19 mouse cellular contexts compared by ENCODE assay signal in genomic region chr5:33654424-33654823, GRCm38 (mm10). TPM values are rescaled to one million over a fixed set of nuclear protein-coding genes. Genes with fewer than 3 reads are reported as not detected.
DNase-seq lines count a peak whose midpoint lies in the region; ATAC-seq lines count a peak whose summit lies in the region.
"Had no signal": no experiment of that assay in that cellular context is flagged by ENCODE, and none has a peak within 500 bp of the region (broad histone marks: within the 10 kb centered on the region; RNA-seq: fewer than 3 reads in every experiment).

No protein-coding gene starts in this region.

- 94% methylated on average over 13 of the region's 13 CpGs for WGBS in hindbrain, embryonic 13.5 days
- 93% methylated on average over 13 of the region's 13 CpGs for WGBS in hindbrain, embryonic 14.5 days
- 96% methylated on average over 13 of the region's 13 CpGs for WGBS in midbrain, embryonic 12.5 days
- WGBS in midbrain, embryonic 10.5 days: 95% methylated on average over 13 of the region's 13 CpGs

- peaks cover 24% of the 10 kb centered on the region for H3K36me3 ChIP-seq in hindbrain, embryonic 13.5 days
- peaks cover 25% of the 10 kb centered on the region for H3K36me3 ChIP-seq in hindbrain, embryonic 14.5 days (replicated peaks; ENCODE audit: control insufficient read depth, insufficient read depth)
- peaks cover 29% of the 10 kb centered on the region for H3K36me3 ChIP-seq in midbrain, embryonic 12.5 days
- peaks cover 43% of the 10 kb centered on the region for H3K36me3 ChIP-seq in midbrain, embryonic 10.5 days

- ATAC-seq in cerebellum, adult (ENCODE audit: insufficient number of reproducible peaks, low FRiP score, low TSS enrichment): no peak
- ATAC-seq in hindbrain, embryonic 13.5 days (ENCODE audit: low FRiP score): no peak
- no peak for ATAC-seq in hindbrain, embryonic 14.5 days (ENCODE audit: low FRiP score)
- ATAC-seq in midbrain, embryonic 12.5 days (ENCODE audit: low FRiP score, low read depth): no peak
- ATAC-seq: forebrain, postnatal 0 days; intestine, embryonic 15.5 days had no signal

- no peak overlapping the region for H3K4me2 ChIP-seq in hindbrain, embryonic 13.5 days
- no peak overlapping the region for H3K4me2 ChIP-seq in hindbrain, embryonic 14.5 days (replicated peaks)
- no peak overlapping the region for H3K4me2 ChIP-seq in midbrain, embryonic 12.5 days (replicated peaks)
- H3K4me2 ChIP-seq: hindbrain, embryonic 15.5 days; intestine, embryonic 15.5 days; lung, embryonic 14.5 days had no signal

- H3K4me1 ChIP-seq in hindbrain, embryonic 13.5 days (replicated peaks): peaks cover 58% of the 10 kb centered on the region
- H3K4me1 ChIP-seq in hindbrain, embryonic 14.5 days (replicated peaks; ENCODE audit: control insufficient read depth, insufficient read depth, low read length): peaks cover 35% of the 10 kb centered on the region
- H3K4me1 ChIP-seq in midbrain, embryonic 12.5 days: peaks cover 48% of the 10 kb centered on the region
- H3K4me1 ChIP-seq in midbrain, embryonic 10.5 days: peaks cover 65% of the 10 kb centered on the region

- H3K27me3 ChIP-seq in hindbrain, embryonic 13.5 days: no peaks in the 10 kb centered on the region
- H3K27me3 ChIP-seq in hindbrain, embryonic 14.5 days (ENCODE audit: control insufficient read depth, insufficient read depth, low read length): no peaks in the 10 kb centered on the region
- no peaks in the 10 kb centered on the region for H3K27me3 ChIP-seq in midbrain, embryonic 12.5 days
- H3K27me3 ChIP-seq in midbrain, embryonic 10.5 days (ENCODE audit: low read depth, poor library complexity, severe bottlenecking): no peaks in the 10 kb centered on the region
- H3K27me3 ChIP-seq: hindbrain, embryonic 15.5 days; intestine, embryonic 15.5 days had no signal

- H3K27ac ChIP-seq in hindbrain, embryonic 13.5 days: no peak overlapping the region
- no peak overlapping the region for H3K27ac ChIP-seq in hindbrain, embryonic 14.5 days
- H3K27ac ChIP-seq in midbrain, embryonic 12.5 days (replicated peaks): no peak overlapping the region
- H3K27ac ChIP-seq in midbrain, embryonic 10.5 days (replicated peaks): no peak overlapping the region
- H3K27ac ChIP-seq: forebrain, embryonic 10.5 days; heart, embryonic 10.5 days; hindbrain, embryonic 15.5 days; intestine, embryonic 15.5 days had no signal

- no peak overlapping the region for H3K4me3 ChIP-seq in hindbrain, embryonic 13.5 days
- no peak overlapping the region for H3K4me3 ChIP-seq in hindbrain, embryonic 14.5 days (replicated peaks; ENCODE audit: low read length)
- no peak overlapping the region for H3K4me3 ChIP-seq in midbrain, embryonic 12.5 days
- H3K4me3 ChIP-seq in midbrain, embryonic 10.5 days: no peak overlapping the region
- H3K4me3 ChIP-seq: forebrain, embryonic 10.5 days; heart, embryonic 10.5 days; hindbrain, embryonic 15.5 days; intestine, embryonic 15.5 days; myocyte had no signal

- no peaks in the 10 kb centered on the region for H3K9me3 ChIP-seq in hindbrain, embryonic 13.5 days
- no peaks in the 10 kb centered on the region for H3K9me3 ChIP-seq in hindbrain, embryonic 14.5 days (ENCODE audit: control insufficient read depth, low read length)
- H3K9me3 ChIP-seq in midbrain, embryonic 12.5 days: no peaks in the 10 kb centered on the region
- no peaks in the 10 kb centered on the region for H3K9me3 ChIP-seq in midbrain, embryonic 10.5 days (replicated peaks)
- H3K9me3 ChIP-seq: forebrain, embryonic 10.5 days; heart, embryonic 10.5 days; hindbrain, embryonic 15.5 days; intestine, embryonic 15.5 days had no signal

- DNase-seq in cerebellum, adult 9-11 months: peak; percentile 64
- DNase-seq in hindbrain, embryonic 14.5 days (ENCODE audit: low spot score): no peak
- DNase-seq in midbrain, embryonic 10.5 days (ENCODE audit: low spot score): no peak
- DNase-seq in lung, postnatal 25 days (ENCODE audit: low spot score): no peak
- DNase-seq: forebrain, postnatal 0 days; kidney, adult 9 months; lung, embryonic 14.5 days; lung, postnatal 4 days; midbrain, embryonic 14.5 days; thymus, adult 18-20 months; thymus, postnatal 4 days had no signal

- H3K9ac ChIP-seq in hindbrain, embryonic 13.5 days: 0 out of 2 replicates have a peak overlapping the region, but pooled peaks have one; percentile 19
- H3K9ac ChIP-seq in hindbrain, embryonic 14.5 days: no peak overlapping the region
- peak overlapping the region; percentile 28; the same call in 1 of the 2 replicates for H3K9ac ChIP-seq in midbrain, embryonic 12.5 days (replicated peaks)
- H3K9ac ChIP-seq: forebrain, postnatal 0 days; hindbrain, embryonic 15.5 days; intestine, embryonic 15.5 days had no signal

RNA-seq across cellular contexts. Expression of gene Slbp, which starts 2.0 kb away (rescaled TPM):
- polyA plus RNA-seq in hindbrain, embryonic 13.5 days (2015; fragmentation: Nextera tagmentation; extraction: Ambion mirVana): 126 and 130 TPM in 2 replicates
- 115 and 125 TPM in 2 replicates for polyA plus RNA-seq in hindbrain, embryonic 14.5 days (2014; fragmentation: Nextera tagmentation; extraction: Ambion mirVana)
- 231 TPM in 2 replicates for polyA plus RNA-seq in midbrain, embryonic 12.5 days (2016; fragmentation: Nextera tagmentation; extraction: Ambion mirVana)
- polyA plus RNA-seq in midbrain, embryonic 10.5 days (2016; fragmentation: Nextera tagmentation; extraction: Ambion mirVana): 309 and 347 TPM in 2 replicates

RNA-seq across cellular contexts. Expression of gene Tacc3, which starts 3.5 kb away (rescaled TPM):
- 48.8 and 57.0 TPM in 2 replicates for polyA plus RNA-seq in hindbrain, embryonic 13.5 days (2015; fragmentation: Nextera tagmentation; extraction: Ambion mirVana)
- polyA plus RNA-seq in hindbrain, embryonic 14.5 days (2014; fragmentation: Nextera tagmentation; extraction: Ambion mirVana): 32.3 and 41.0 TPM in 2 replicates
- 203 and 205 TPM in 2 replicates for polyA plus RNA-seq in midbrain, embryonic 12.5 days (2016; fragmentation: Nextera tagmentation; extraction: Ambion mirVana)
- polyA plus RNA-seq in midbrain, embryonic 10.5 days (2016; fragmentation: Nextera tagmentation; extraction: Ambion mirVana): 317 and 336 TPM in 2 replicates

RNA-seq across cellular contexts. Expression of gene Tmem129, which starts 3.8 kb away (rescaled TPM):
- polyA plus RNA-seq in hindbrain, embryonic 13.5 days (2015; fragmentation: Nextera tagmentation; extraction: Ambion mirVana): 28.2 and 28.7 TPM in 2 replicates
- 27.5 and 28.8 TPM in 2 replicates for polyA plus RNA-seq in hindbrain, embryonic 14.5 days (2014; fragmentation: Nextera tagmentation; extraction: Ambion mirVana)
- 31.8 and 37.5 TPM in 2 replicates for polyA plus RNA-seq in midbrain, embryonic 12.5 days (2016; fragmentation: Nextera tagmentation; extraction: Ambion mirVana)
- 38.2 and 46.0 TPM in 2 replicates for polyA plus RNA-seq in midbrain, embryonic 10.5 days (2016; fragmentation: Nextera tagmentation; extraction: Ambion mirVana)

RNA-seq across cellular contexts. Expression of gene Gm9903, which starts 24.7 kb away (rescaled TPM):
- polyA plus RNA-seq in hindbrain, embryonic 13.5 days (2015; fragmentation: Nextera tagmentation; extraction: Ambion mirVana): 0.86 and 0.87 TPM in 2 replicates
- polyA plus RNA-seq in hindbrain, embryonic 14.5 days (2014; fragmentation: Nextera tagmentation; extraction: Ambion mirVana): 0.64 and 0.77 TPM in 2 replicates
- polyA plus RNA-seq in midbrain, embryonic 12.5 days (2016; fragmentation: Nextera tagmentation; extraction: Ambion mirVana): 0.93 and 1.0 TPM in 2 replicates
- polyA plus RNA-seq in midbrain, embryonic 10.5 days (2016; fragmentation: Nextera tagmentation; extraction: Ambion mirVana): 0.27 and 0.71 TPM in 2 replicates

RNA-seq across cellular contexts. Expression of gene Fam53a, which starts 25.0 kb away (rescaled TPM):
- polyA plus RNA-seq in hindbrain, embryonic 13.5 days (2015; fragmentation: Nextera tagmentation; extraction: Ambion mirVana): 35.8 and 37.2 TPM in 2 replicates
- 26.8 and 30.2 TPM in 2 replicates for polyA plus RNA-seq in hindbrain, embryonic 14.5 days (2014; fragmentation: Nextera tagmentation; extraction: Ambion mirVana)
- polyA plus RNA-seq in midbrain, embryonic 12.5 days (2016; fragmentation: Nextera tagmentation; extraction: Ambion mirVana): 47.7 and 49.2 TPM in 2 replicates
- 63.9 and 70.4 TPM in 2 replicates for polyA plus RNA-seq in midbrain, embryonic 10.5 days (2016; fragmentation: Nextera tagmentation; extraction: Ambion mirVana)
